Mouse (Mus musculus) limb, embryonic 13.5 days (tissue): ENCODE measurements around the gene Trpv5. TPM values are rescaled to one million over a fixed set of nuclear protein-coding genes. Genes with fewer than 3 reads are reported as not detected.

ENCODE experiments used
- ATAC-seq: fragments of 200-750 bp; cut with Nextera tagmentation; 2 replicates; pipeline ENCODE4 v1.8.0; 2017; ENCODE audit warnings: low read depth, moderate number of reproducible peaks, moderate TSS enrichment; ENCODE audit not compliant: low FRiP score
- H3K27ac ChIP-seq: fragments of 300-500 bp; sonication (generic); 2 replicates; pipeline ENCODE4 v1.5.1; 2015; ENCODE audit warnings: inconsistent platforms, mild to moderate bottlenecking, moderate library complexity
- H3K27me3 ChIP-seq: fragments of 300-500 bp; sonication (generic); 2 replicates; pipeline ENCODE4 v1.6.1; 2015; ENCODE audit warnings: mild to moderate bottlenecking, inconsistent platforms
- H3K36me3 ChIP-seq: fragments of 300-500 bp; sonication (generic); 2 replicates; pipeline ENCODE4 v1.6.1; 2015; ENCODE audit warnings: inconsistent platforms, mild to moderate bottlenecking, moderate library complexity
- H3K4me1 ChIP-seq: fragments of 300-500 bp; sonication (generic); 2 replicates; pipeline ENCODE4 v1.6.1; 2015; ENCODE audit warnings: inconsistent platforms
- H3K4me2 ChIP-seq: fragments of 300-500 bp; sonication (generic); replicated peaks from 2 replicates; pipeline ENCODE4 v1.6.1; 2015; ENCODE audit warnings: inconsistent platforms, mild to moderate bottlenecking, moderate library complexity
- H3K4me3 ChIP-seq: fragments of 300-500 bp; sonication (generic); 2 replicates; pipeline ENCODE4 v1.5.1; 2015; ENCODE audit warnings: moderate library complexity, mild to moderate bottlenecking, inconsistent platforms
- H3K9ac ChIP-seq: fragments of 300-500 bp; sonication (generic); 2 replicates; pipeline ENCODE4 v1.6.1; 2015; ENCODE audit warnings: mild to moderate bottlenecking, inconsistent platforms
- H3K9me3 ChIP-seq: fragments of 300-500 bp; sonication (generic); 2 replicates; pipeline ENCODE4 v1.6.1; 2016; ENCODE audit warnings: inconsistent platforms
- WGBS: fragments of 180-500 bp; shearing (Covaris S2); methylation state at CpG from one replicate; pipeline ENCODE4 v1.1.7; 2015; 5-methylcytosine and 5-hydroxymethylcytosine counted together
- polyA plus RNA-seq: library from polyadenylated mRNA; unstranded; fragments of >200 nt; fragmentation: Nextera tagmentation; extraction: Ambion mirVana; gene quantifications from 2 replicates; pipeline ENCODE4 v1.2.1, GENCODE M21; 2015

Trpv5 gene
- polyA plus RNA-seq, 1 experiment from 2014 or later, result not detected

GRCm38 (mm10) chr6:41681656-41682055 lies 1.1 kb upstream of the Trpv5 start:
- Histone ChIP-seq H3K4me1 (no peaks in the 10 kb centered on the region), H3K9me3 (no peaks in the 10 kb centered on the region), H3K27ac (no peak overlapping the region), H3K9ac (no peak overlapping the region), H3K4me2 (no peak overlapping the region), H3K4me3 (no peak overlapping the region), H3K36me3 (no peaks in the 10 kb centered on the region), H3K27me3 (no peaks in the 10 kb centered on the region)
- ATAC-seq, result no peak
- WGBS, result 62% methylated on average over 5 of the region's 5 CpGs

- 89% methylated on average over 2 of the region's 2 CpGs for whole genome bisulfite sequencing
- Histone ChIP-seq H3K36me3 (no peaks in the 10 kb centered on the region), H3K27ac (no peak overlapping the region), H3K4me2 (no peak overlapping the region), H3K9ac (no peak overlapping the region), H3K4me3 (no peak overlapping the region), H3K27me3 (no peaks in the 10 kb centered on the region), H3K9me3 (no peaks in the 10 kb centered on the region), H3K4me1 (no peaks in the 10 kb centered on the region)
- ATAC-seq, result no peak
These were observed 4.0 kb downstream of the Trpv5 start for GRCm38 (mm10) chr6:41676530-41676929.

GRCm38 (mm10) chr6:41662320-41662719 lies 18.2 kb downstream of the Trpv5 start:
- 39% methylated on average over 2 of the region's 2 CpGs for WGBS
- H3K4me3 ChIP-seq, result no peak overlapping the region
- no peak overlapping the region for H3K4me2 ChIP-seq
- no peak overlapping the region for H3K27ac ChIP-seq
- no peaks in the 10 kb centered on the region for H3K36me3 ChIP-seq
- no peaks in the 10 kb centered on the region for H3K27me3 ChIP-seq
- H3K9ac ChIP-seq, result no peak overlapping the region
- no peaks in the 10 kb centered on the region for H3K9me3 ChIP-seq
- no peaks in the 10 kb centered on the region for H3K4me1 ChIP-seq
- no peak for ATAC-seq

- H3K27ac ChIP-seq, result no peak overlapping the region
- H3K4me2 ChIP-seq, result no peak overlapping the region
- 78% methylated on average over 1 of the region's 1 CpGs for WGBS
- H3K27me3 ChIP-seq, result no peaks in the 10 kb centered on the region
- ATAC-seq, result no peak
- no peak overlapping the region for H3K9ac ChIP-seq
- H3K4me3 ChIP-seq, result no peak overlapping the region
- H3K36me3 ChIP-seq, result no peaks in the 10 kb centered on the region
- no peaks in the 10 kb centered on the region for H3K9me3 ChIP-seq
- no peaks in the 10 kb centered on the region for H3K4me1 ChIP-seq
These were observed 22.1 kb downstream of the Trpv5 start for GRCm38 (mm10) chr6:41658487-41658886.

- WGBS, result 88% methylated on average over 8 of the region's 8 CpGs
- Histone ChIP-seq H3K27ac (no peak overlapping the region), H3K9me3 (no peaks in the 10 kb centered on the region), H3K4me3 (no peak overlapping the region), H3K27me3 (no peaks in the 10 kb centered on the region), H3K36me3 (no peaks in the 10 kb centered on the region), H3K4me1 (no peaks in the 10 kb centered on the region), H3K4me2 (no peak overlapping the region), H3K9ac (no peak overlapping the region)
- no peak for ATAC-seq
These were observed 25.9 kb downstream of the Trpv5 start for GRCm38 (mm10) chr6:41654648-41655047.

- Histone ChIP-seq H3K4me1 (no peaks in the 10 kb centered on the region), H3K27me3 (no peaks in the 10 kb centered on the region), H3K27ac (no peak overlapping the region), H3K4me3 (no peak overlapping the region), H3K9me3 (no peaks in the 10 kb centered on the region), H3K4me2 (no peak overlapping the region), H3K9ac (no peak overlapping the region), H3K36me3 (no peaks in the 10 kb centered on the region)
- ATAC-seq, result no peak
- WGBS, result 90% methylated on average over 5 of the region's 5 CpGs
These were observed 27.4 kb downstream of the Trpv5 start for GRCm38 (mm10) chr6:41653173-41653572.

GRCm38 (mm10) chr6:41646672-41647071 lies 33.9 kb downstream of the Trpv5 start:
- Histone ChIP-seq H3K36me3 (no peaks in the 10 kb centered on the region), H3K9ac (no peak overlapping the region), H3K27me3 (no peaks in the 10 kb centered on the region), H3K27ac (no peak overlapping the region), H3K4me3 (no peak overlapping the region), H3K9me3 (no peaks in the 10 kb centered on the region), H3K4me2 (no peak overlapping the region), H3K4me1 (no peaks in the 10 kb centered on the region)
- no peak for ATAC-seq

- Histone ChIP-seq H3K4me1 (no peaks in the 10 kb centered on the region), H3K27ac (no peak overlapping the region), H3K4me2 (no peak overlapping the region), H3K4me3 (no peak overlapping the region), H3K36me3 (no peaks in the 10 kb centered on the region), H3K9me3 (no peaks in the 10 kb centered on the region), H3K27me3 (no peaks in the 10 kb centered on the region), H3K9ac (no peak overlapping the region)
- ATAC-seq, result no peak
- 89% methylated on average over 3 of the region's 3 CpGs for WGBS
These were observed 34.3 kb downstream of the Trpv5 start for GRCm38 (mm10) chr6:41646220-41646619.

- H3K9ac ChIP-seq, result no peak overlapping the region
- no peak overlapping the region for H3K4me2 ChIP-seq
- H3K9me3 ChIP-seq, result no peaks in the 10 kb centered on the region
- ATAC-seq, result no peak
- H3K27me3 ChIP-seq, result no peaks in the 10 kb centered on the region
- H3K4me3 ChIP-seq, result no peak overlapping the region
- H3K36me3 ChIP-seq, result no peaks in the 10 kb centered on the region
- WGBS, result 89% methylated on average over 3 of the region's 3 CpGs
- no peak overlapping the region for H3K27ac ChIP-seq
- H3K4me1 ChIP-seq, result no peaks in the 10 kb centered on the region
These were observed 37.3 kb downstream of the Trpv5 start for GRCm38 (mm10) chr6:41643227-41643626.

- Histone ChIP-seq H3K27me3 (no peaks in the 10 kb centered on the region), H3K4me2 (no peak overlapping the region), H3K9me3 (no peaks in the 10 kb centered on the region), H3K4me1 (no peaks in the 10 kb centered on the region), H3K9ac (no peak overlapping the region), H3K4me3 (no peak overlapping the region), H3K27ac (no peak overlapping the region), H3K36me3 (no peaks in the 10 kb centered on the region)
- ATAC-seq, result no peak
- 77% methylated on average over 4 of the region's 4 CpGs for WGBS
These were observed 37.8 kb downstream of the Trpv5 start for GRCm38 (mm10) chr6:41642765-41643164.

- 84% methylated on average over 6 of the region's 6 CpGs for WGBS
- no peaks in the 10 kb centered on the region for H3K4me1 ChIP-seq
- H3K9ac ChIP-seq, result no peak overlapping the region
- H3K36me3 ChIP-seq, result no peaks in the 10 kb centered on the region
- H3K27me3 ChIP-seq, result no peaks in the 10 kb centered on the region
- H3K4me2 ChIP-seq, result no peak overlapping the region
- no peaks in the 10 kb centered on the region for H3K9me3 ChIP-seq
- H3K4me3 ChIP-seq, result no peak overlapping the region
- no peak for ATAC-seq
- no peak overlapping the region for H3K27ac ChIP-seq
These were observed 39.2 kb downstream of the Trpv5 start for GRCm38 (mm10) chr6:41641173-41641866.

GRCm38 (mm10) chr6:41640449-41640848 lies 40.1 kb downstream of the Trpv5 start:
- no peaks in the 10 kb centered on the region for H3K4me1 ChIP-seq
- H3K4me2 ChIP-seq, result no peak overlapping the region
- H3K9me3 ChIP-seq, result no peaks in the 10 kb centered on the region
- no peak overlapping the region for H3K9ac ChIP-seq
- no peaks in the 10 kb centered on the region for H3K27me3 ChIP-seq
- no peak overlapping the region for H3K27ac ChIP-seq
- H3K4me3 ChIP-seq, result no peak overlapping the region
- ATAC-seq, result no peak
- H3K36me3 ChIP-seq, result no peaks in the 10 kb centered on the region
- WGBS, result 61% methylated on average over 3 of the region's 3 CpGs

GRCm38 (mm10) chr6:41637927-41638506 lies 42.6 kb downstream of the Trpv5 start:
- WGBS, result 78% methylated on average over 6 of the region's 6 CpGs

More at GRCm38 (mm10) chr6:41637927-41638506, 42.6 kb downstream of the Trpv5 start:
- Histone ChIP-seq H3K4me2 (no peak overlapping the region), H3K9me3 (no peaks in the 10 kb centered on the region), H3K27ac (no peak overlapping the region), H3K9ac (no peak overlapping the region), H3K4me3 (no peak overlapping the region), H3K4me1 (no peaks in the 10 kb centered on the region), H3K36me3 (no peaks in the 10 kb centered on the region), H3K27me3 (no peaks in the 10 kb centered on the region)
- no peak for ATAC-seq
